Mouse (Mus musculus) heart, embryonic 10.5 days (tissue): Measurements from ENCODE around the gene Slc26a10. TPM values are rescaled to one million over a fixed set of nuclear protein-coding genes. Genes with fewer than 3 reads are reported as not detected.

Experiments used
- DNase-seq: peaks from one replicate; pipeline ENCODE4 v3.0.0-alpha.2; 2017; ENCODE audit warnings: low spot score
- H3K27ac ChIP-seq: fragments of 300-500 bp; sonication (generic); 2 replicates; pipeline ENCODE4 v1.5.1; 2016; ENCODE audit warnings: mild to moderate bottlenecking
- H3K27me3 ChIP-seq: fragments of 300-500 bp; sonication (generic); 2 replicates; pipeline ENCODE4 v1.6.1; 2016; ENCODE audit warnings: mild to moderate bottlenecking; ENCODE audit not compliant: poor library complexity, insufficient read depth, severe bottlenecking
- H3K36me3 ChIP-seq: fragments of 300-500 bp; sonication (generic); 2 replicates; pipeline ENCODE4 v1.6.1; 2016; ENCODE audit warnings: mild to moderate bottlenecking, moderate library complexity
- H3K4me1 ChIP-seq: fragments of 300-500 bp; sonication (generic); 2 replicates; pipeline ENCODE4 v1.6.1; 2016; ENCODE audit warnings: mild to moderate bottlenecking
- H3K4me3 ChIP-seq: fragments of 300-500 bp; sonication (generic); 2 replicates; pipeline ENCODE4 v1.5.1; 2016; ENCODE audit warnings: mild to moderate bottlenecking, moderate library complexity
- H3K9me3 ChIP-seq: fragments of 300-500 bp; sonication (generic); 2 replicates; pipeline ENCODE4 v1.6.1; 2016; ENCODE audit warnings: mild to moderate bottlenecking, moderate library complexity
- WGBS: fragments of 180-500 bp; shearing (Covaris S2); methylation state at CpG from one replicate; pipeline ENCODE4 v1.1.7; 2016; 5-methylcytosine and 5-hydroxymethylcytosine counted together
- polyA plus RNA-seq: library from polyadenylated mRNA; unstranded; fragments of >200 nt; fragmentation: Nextera tagmentation; extraction: Ambion mirVana; gene quantifications from 2 replicates; pipeline ENCODE4 v1.2.1, GENCODE M21; 2016

Slc26a10 gene
- polyA plus RNA-seq, 1 experiment from 2014 or later = 9.2 TPM

- H3K36me3 ChIP-seq = peaks cover 28% of the 10 kb centered on the region
These were observed 7.6 kb upstream of the Slc26a10 start for GRCm38 (mm10) chr10:127188079-127188453.

DNA sequence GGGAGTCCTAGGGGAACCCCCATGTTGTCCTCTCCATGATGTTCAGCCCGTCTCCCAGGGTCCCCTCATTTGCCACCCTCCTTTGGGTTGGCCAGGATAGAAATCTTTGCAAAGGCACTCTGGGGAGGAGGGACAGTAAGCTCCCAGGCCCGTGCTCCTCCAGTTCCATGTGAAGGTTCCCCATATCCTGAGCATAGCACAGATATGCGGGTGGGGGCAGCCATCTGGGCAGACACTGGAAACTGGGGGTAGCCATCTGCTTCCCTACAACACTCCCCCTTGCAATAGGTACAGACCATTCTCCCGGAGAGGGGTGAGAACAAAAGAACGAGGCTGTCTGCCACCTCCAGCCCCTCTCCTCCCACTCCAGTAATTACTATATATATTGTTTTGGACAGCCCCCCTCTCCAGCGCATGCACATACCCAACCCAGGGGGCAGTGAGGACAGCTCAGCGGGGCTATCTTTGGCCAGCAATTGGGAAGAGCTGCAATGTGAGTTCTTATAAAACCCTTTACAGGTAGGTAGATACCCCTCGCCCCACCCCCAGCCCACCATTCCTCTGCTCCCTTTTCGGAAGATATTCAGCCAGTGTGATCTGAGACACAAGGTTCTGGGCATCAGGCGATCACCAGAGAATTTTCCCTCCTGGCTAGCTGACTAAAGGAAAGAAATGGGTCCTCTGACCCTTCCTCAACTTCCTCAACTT lies 7.1 kb upstream of the Slc26a10 start:
- Histone ChIP-seq H3K4me3 (peak overlapping the region; percentile 81), H3K27ac (peak overlapping the region; percentile 92), H3K27me3 (peaks cover 33% of the 10 kb centered on the region), H3K9me3 (no peaks in the 10 kb centered on the region), H3K4me1 (peaks cover 69% of the 10 kb centered on the region), H3K36me3 (peaks cover 28% of the 10 kb centered on the region)
- DNase-seq = no peak
- 46% methylated on average over 10 of the region's 10 CpGs for WGBS

More at GRCm38 (mm10) chr10:127188079-127188453, 7.6 kb upstream of the Slc26a10 start:
- Histone ChIP-seq H3K4me1 (peaks cover 73% of the 10 kb centered on the region), H3K9me3 (no peaks in the 10 kb centered on the region), H3K27ac (peak overlapping the region; percentile 92), H3K27me3 (peaks cover 27% of the 10 kb centered on the region), H3K4me3 (peak overlapping the region; percentile 81)
- WGBS = 2% methylated on average over 21 of the region's 21 CpGs
- no peak for DNase-seq

DNA sequence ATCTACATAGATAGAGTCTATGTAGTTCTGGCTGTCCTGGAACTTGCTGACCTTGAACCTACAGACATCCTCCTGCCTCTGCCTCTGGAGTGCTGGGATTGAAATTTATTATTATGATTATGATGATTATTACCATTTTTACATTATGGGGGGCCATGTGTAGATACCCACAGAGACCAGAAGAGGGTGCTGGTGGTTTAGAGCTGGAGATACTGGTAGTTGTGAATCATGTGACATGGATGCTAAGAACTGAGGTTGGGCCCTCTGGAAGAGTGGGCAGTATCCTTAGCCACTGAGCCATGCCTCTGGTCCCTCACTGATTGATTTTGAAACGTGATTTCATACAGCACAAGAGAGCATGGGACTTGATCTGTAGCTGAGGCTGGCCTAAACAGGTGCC lies 6.0 kb upstream of the Slc26a10 start:
- H3K4me1 ChIP-seq = peaks cover 64% of the 10 kb centered on the region
- DNase-seq = no peak
- WGBS = 70% methylated on average over 1 of the region's 1 CpGs
- peaks cover 25% of the 10 kb centered on the region for H3K36me3 ChIP-seq
- H3K4me3 ChIP-seq = no peak overlapping the region
- H3K27me3 ChIP-seq = peaks cover 44% of the 10 kb centered on the region
- no peak overlapping the region for H3K27ac ChIP-seq
- H3K9me3 ChIP-seq = no peaks in the 10 kb centered on the region

GRCm38 (mm10) chr10:127185506-127185905 lies 5.1 kb upstream of the Slc26a10 start:
- Histone ChIP-seq H3K36me3 (peaks cover 25% of the 10 kb centered on the region), H3K27ac (no peak overlapping the region), H3K27me3 (peaks cover 53% of the 10 kb centered on the region), H3K4me1 (peaks cover 59% of the 10 kb centered on the region), H3K9me3 (no peaks in the 10 kb centered on the region), H3K4me3 (no peak overlapping the region)
- no peak for DNase-seq
- 77% methylated on average over 15 of the region's 15 CpGs for WGBS

- no peak overlapping the region for H3K27ac ChIP-seq
- H3K27me3 ChIP-seq = peaks cover 57% of the 10 kb centered on the region
- H3K9me3 ChIP-seq = no peaks in the 10 kb centered on the region
- WGBS = 66% methylated on average over 9 of the region's 9 CpGs
- peaks cover 25% of the 10 kb centered on the region for H3K36me3 ChIP-seq
- no peak for DNase-seq
- H3K4me3 ChIP-seq = no peak overlapping the region
- H3K4me1 ChIP-seq = peaks cover 59% of the 10 kb centered on the region
These were observed 4.7 kb upstream of the Slc26a10 start for GRCm38 (mm10) chr10:127185101-127185500.

DNA sequence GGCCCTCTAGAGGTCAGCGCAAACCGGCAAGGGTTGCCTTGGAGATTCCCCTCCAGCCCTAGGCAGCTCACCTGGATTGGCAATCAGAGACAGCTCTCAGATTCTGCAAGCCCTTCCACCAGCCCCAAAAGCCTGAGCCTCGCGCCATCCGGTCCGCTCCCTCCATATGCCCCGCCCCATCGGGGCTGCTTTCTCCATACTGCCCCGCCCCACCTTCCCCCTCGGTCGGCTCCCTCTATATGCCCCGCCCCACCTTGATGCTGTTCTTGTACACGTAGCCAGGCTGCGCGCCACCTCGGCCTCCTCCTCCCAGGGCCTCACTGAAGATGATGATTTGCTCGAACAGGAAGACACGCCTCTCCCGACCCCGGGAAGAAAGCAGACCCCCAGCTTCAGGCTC lies 3.3 kb upstream of the Slc26a10 start:
- Histone ChIP-seq H3K36me3 (peaks cover 25% of the 10 kb centered on the region), H3K9me3 (no peaks in the 10 kb centered on the region), H3K27me3 (peaks cover 70% of the 10 kb centered on the region), H3K4me1 (peaks cover 55% of the 10 kb centered on the region), H3K4me3 (peak overlapping the region; percentile 38), H3K27ac (no peak overlapping the region)
- WGBS = 10% methylated on average over 20 of the region's 20 CpGs
- DNase-seq = no peak

GRCm38 (mm10) chr10:127182624-127183023 lies 2.2 kb upstream of the Slc26a10 start:
- Histone ChIP-seq H3K9me3 (no peaks in the 10 kb centered on the region), H3K4me3 (no peak overlapping the region; the same call in 1 of the 2 replicates), H3K36me3 (peaks cover 25% of the 10 kb centered on the region), H3K4me1 (peaks cover 55% of the 10 kb centered on the region), H3K27me3 (peaks cover 82% of the 10 kb centered on the region), H3K27ac (no peak overlapping the region)
- WGBS = 83% methylated on average over 4 of the region's 4 CpGs
- DNase-seq = no peak

- H3K27ac ChIP-seq = no peak overlapping the region
- H3K36me3 ChIP-seq = peaks cover 19% of the 10 kb centered on the region
- 59% methylated on average over 6 of the region's 6 CpGs for WGBS
- no peak overlapping the region for H3K4me3 ChIP-seq
- H3K27me3 ChIP-seq = peaks cover 92% of the 10 kb centered on the region
- H3K9me3 ChIP-seq = no peaks in the 10 kb centered on the region
- H3K4me1 ChIP-seq = peaks cover 60% of the 10 kb centered on the region
- no peak for DNase-seq
These were observed 1.1 kb upstream of the Slc26a10 start for GRCm38 (mm10) chr10:127181566-127181965.

DNA sequence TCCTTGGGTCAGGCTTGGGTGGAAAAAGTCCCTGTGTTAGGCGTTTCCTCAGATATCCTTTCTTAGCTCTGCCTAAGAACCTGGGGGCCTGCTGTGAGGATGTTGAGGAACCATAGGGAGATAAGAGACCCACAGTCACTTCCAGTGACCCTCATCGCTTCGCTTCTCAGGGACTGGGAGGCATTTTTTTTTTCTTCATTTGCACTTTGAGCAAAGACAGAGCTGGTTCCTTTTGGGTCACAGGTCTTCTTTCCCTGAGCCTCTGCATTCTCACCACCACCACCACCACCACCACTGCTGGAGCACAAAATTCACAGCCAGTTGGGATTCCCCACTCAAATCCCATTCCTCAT lies 226 bp upstream of the Slc26a10 start:
- no peak overlapping the region for H3K27ac ChIP-seq
- no peaks in the 10 kb centered on the region for H3K9me3 ChIP-seq
- peaks cover 63% of the 10 kb centered on the region for H3K4me1 ChIP-seq
- DNase-seq = no peak
- H3K27me3 ChIP-seq = peaks cover 99% of the 10 kb centered on the region
- H3K4me3 ChIP-seq = peak overlapping the region; percentile 54
- 8% methylated on average over 3 of the region's 3 CpGs for WGBS
- H3K36me3 ChIP-seq = peaks cover 17% of the 10 kb centered on the region

GRCm38 (mm10) chr10:127178286-127179027 lies 2.0 kb downstream of the Slc26a10 start:
- 5% methylated on average over 41 of the region's 41 CpGs for WGBS
- no peaks in the 10 kb centered on the region for H3K9me3 ChIP-seq
- H3K27me3 ChIP-seq = peaks cover 87% of the 10 kb centered on the region
- peaks cover 51% of the 10 kb centered on the region for H3K4me1 ChIP-seq
- DNase-seq = peak; percentile 75
- H3K27ac ChIP-seq = no peak overlapping the region
- H3K36me3 ChIP-seq = peaks cover 10% of the 10 kb centered on the region
- H3K4me3 ChIP-seq = peak overlapping the region; percentile 48

DNA sequence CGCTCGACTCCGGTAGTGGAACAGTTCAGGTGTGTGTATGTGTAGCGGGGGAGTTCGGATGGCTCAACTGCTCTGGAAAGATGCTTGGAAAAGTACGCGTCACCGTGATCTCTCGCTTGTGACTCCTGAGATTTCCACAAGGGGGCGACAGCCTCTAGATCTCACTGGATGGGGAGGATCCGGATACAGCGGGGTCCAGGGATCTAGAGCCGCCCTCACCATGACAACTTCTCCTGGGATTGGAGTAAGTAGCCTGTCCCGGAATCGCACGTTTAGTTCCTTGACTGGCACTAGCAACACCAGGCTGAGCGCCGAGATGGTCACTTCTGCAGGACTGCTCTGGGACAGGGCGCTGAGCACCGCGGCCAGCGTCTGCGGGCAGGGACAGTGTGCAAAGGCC lies 2.7 kb downstream of the Slc26a10 start:
- no peak overlapping the region for H3K27ac ChIP-seq
- H3K4me1 ChIP-seq = peaks cover 46% of the 10 kb centered on the region
- H3K4me3 ChIP-seq = peak overlapping the region; percentile 48
- peaks cover 85% of the 10 kb centered on the region for H3K27me3 ChIP-seq
- peak; percentile 89 for DNase-seq
- no peaks in the 10 kb centered on the region for H3K9me3 ChIP-seq
- WGBS = 3% methylated on average over 23 of the region's 23 CpGs
- H3K36me3 ChIP-seq = peaks cover 3% of the 10 kb centered on the region; the same call in 1 of the 2 replicates

- no peak for DNase-seq
- WGBS = 26% methylated on average over 9 of the region's 9 CpGs
- Histone ChIP-seq H3K4me1 (peaks cover 46% of the 10 kb centered on the region), H3K36me3 (no peaks in the 10 kb centered on the region), H3K27ac (no peak overlapping the region), H3K4me3 (peak overlapping the region; percentile 48), H3K27me3 (peaks cover 81% of the 10 kb centered on the region), H3K9me3 (no peaks in the 10 kb centered on the region)
These were observed 3.2 kb downstream of the Slc26a10 start for GRCm38 (mm10) chr10:127177235-127177634.

DNA sequence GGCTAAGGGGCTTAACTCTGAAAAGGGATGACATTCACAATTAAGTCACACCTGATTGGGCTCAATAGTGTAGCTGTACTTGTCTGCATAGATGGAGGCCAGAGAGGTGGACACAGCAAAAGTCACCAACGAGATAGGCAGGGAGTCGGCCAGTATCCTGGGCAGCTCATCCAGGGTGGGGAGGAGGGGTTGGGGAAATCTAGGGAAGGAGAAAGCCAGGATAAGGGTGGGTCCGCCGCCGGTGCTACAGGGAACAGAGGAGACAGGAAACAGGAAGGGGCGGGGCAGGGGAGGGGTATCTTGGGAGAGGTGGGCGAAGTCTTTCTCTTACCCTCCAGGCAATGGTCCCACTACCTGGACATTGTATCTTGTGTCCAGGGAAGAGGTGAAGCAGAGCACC lies 3.7 kb downstream of the Slc26a10 start:
- H3K9me3 ChIP-seq = no peaks in the 10 kb centered on the region
- WGBS = 7% methylated on average over 7 of the region's 7 CpGs
- H3K27me3 ChIP-seq = peaks cover 81% of the 10 kb centered on the region
- peak; percentile 63 for DNase-seq
- H3K27ac ChIP-seq = no peak overlapping the region
- peaks cover 46% of the 10 kb centered on the region for H3K4me1 ChIP-seq
- peak overlapping the region; percentile 33 for H3K4me3 ChIP-seq
- no peaks in the 10 kb centered on the region for H3K36me3 ChIP-seq
